Comparison of ENCODE assay signal across 11 mouse cellular contexts in the genomic region with DNA sequence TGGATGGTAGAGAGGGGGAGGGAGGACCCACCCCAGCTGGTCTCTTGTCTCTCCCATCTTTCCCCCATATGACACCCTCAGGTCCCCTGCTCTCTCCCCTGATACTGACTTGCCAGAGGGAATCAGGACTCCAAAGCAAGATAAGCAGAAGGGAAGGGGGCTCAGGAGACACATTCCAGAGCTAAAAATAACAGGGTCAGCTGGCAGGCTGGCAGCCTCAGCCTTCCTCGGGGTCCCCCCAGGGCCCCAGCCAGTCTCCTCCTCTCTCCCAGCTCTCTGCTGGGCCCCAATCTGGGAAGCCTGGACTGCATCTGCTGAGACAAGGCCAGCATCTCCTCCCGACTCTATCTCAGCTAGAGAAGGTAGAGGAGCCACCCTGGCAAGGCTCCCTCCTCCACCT.
DNase-seq lines count a peak whose midpoint lies in the region; ATAC-seq and TF ChIP-seq lines count a peak whose summit lies in the region.
"Had no signal": no experiment of that assay in that cellular context is flagged by ENCODE, and none has a peak within 500 bp of the region (broad histone marks: within the 10 kb centered on the region; RNA-seq: fewer than 3 reads in every experiment).

No protein-coding gene starts in this region.

- no peak for TF ChIP-seq CTCF in stomach, postnatal 0 days (IDR thresholded peaks at IDR 0.05; ENCODE audit: low read depth)

- H3K9ac ChIP-seq in heart, embryonic 11.5 days (ENCODE audit: low read depth, low read length), result peak overlapping the region; percentile 29
- H3K9ac ChIP-seq in hindbrain, embryonic 14.5 days, result no peak overlapping the region
- peak overlapping the region; percentile 31; the same call in 1 of the 2 replicates for H3K9ac ChIP-seq in stomach, postnatal 0 days (ENCODE audit: low read length)
- H3K9ac ChIP-seq: limb, embryonic 12.5 days had no signal

- peak; percentile 49; the same call in 1 of the 2 replicates for ATAC-seq in heart, embryonic 11.5 days (replicated peaks; ENCODE audit: insufficient number of reproducible peaks, low FRiP score, low TSS enrichment)
- no peak for ATAC-seq in hindbrain, embryonic 14.5 days (ENCODE audit: low FRiP score)
- ATAC-seq in stomach, postnatal 0 days (ENCODE audit: low FRiP score, low TSS enrichment), result no peak

- H3K27ac ChIP-seq in heart, embryonic 11.5 days (ENCODE audit: low read depth, low read length), result peak overlapping the region; percentile 96
- peak overlapping the region; percentile 92 for H3K27ac ChIP-seq in hindbrain, embryonic 14.5 days
- no peak overlapping the region for H3K27ac ChIP-seq in stomach, postnatal 0 days (replicated peaks)
- H3K27ac ChIP-seq: macrophage had no signal

- no peak for DNase-seq in heart, adult 9 months (ENCODE audit: low spot score in 2 of 2)
- DNase-seq in retina, postnatal 1 day, result peak; percentile 40
- DNase-seq in retina, embryonic 14.5 days (ENCODE audit: low spot score), result no peak
- no peak for DNase-seq in hindbrain, embryonic 14.5 days (ENCODE audit: low spot score)
- DNase-seq in stomach, postnatal 0 days (ENCODE audit: low spot score), result no peak
- DNase-seq in layer of hippocampus, postnatal 36 days, result no peak
- no peak for DNase-seq in ovary, postnatal 14 days (ENCODE audit: low spot score)
- DNase-seq: kidney, postnatal 36 days had no signal

- H3K4me1 ChIP-seq in heart, embryonic 11.5 days (ENCODE audit: control insufficient read depth, insufficient read depth, low read length), result peaks cover 47% of the 10 kb centered on the region
- peaks cover 66% of the 10 kb centered on the region for H3K4me1 ChIP-seq in hindbrain, embryonic 14.5 days (replicated peaks; ENCODE audit: control insufficient read depth, insufficient read depth, low read length)
- H3K4me1 ChIP-seq in stomach, postnatal 0 days (replicated peaks; ENCODE audit: control insufficient read depth, insufficient read depth), result 0 out of 2 replicates have a peak, but pooled peaks cover 3% of the 10 kb centered on the region

- 0% methylated on average over 2 of the region's 2 CpGs for WGBS in heart, embryonic 11.5 days (ENCODE audit: insufficient replicate concordance)
- WGBS in hindbrain, embryonic 14.5 days, result 35% methylated on average over 2 of the region's 2 CpGs
- WGBS in stomach, postnatal 0 days, result 31% methylated on average over 2 of the region's 2 CpGs

- H3K27me3 ChIP-seq in heart, embryonic 11.5 days (ENCODE audit: control insufficient read depth, insufficient read depth, low read length), result no peaks in the 10 kb centered on the region
- H3K27me3 ChIP-seq in hindbrain, embryonic 14.5 days (ENCODE audit: control insufficient read depth, insufficient read depth, low read length), result no peaks in the 10 kb centered on the region
- no peaks in the 10 kb centered on the region for H3K27me3 ChIP-seq in stomach, postnatal 0 days (ENCODE audit: control insufficient read depth, insufficient read depth, low read length)
- H3K27me3 ChIP-seq: limb, embryonic 12.5 days had no signal

- no peak overlapping the region for H3K4me3 ChIP-seq in heart, embryonic 11.5 days (ENCODE audit: low read depth, low read length)
- no peak overlapping the region for H3K4me3 ChIP-seq in hindbrain, embryonic 14.5 days (replicated peaks; ENCODE audit: low read length)
- H3K4me3 ChIP-seq in stomach, postnatal 0 days (ENCODE audit: low read depth, low read length), result no peak overlapping the region
- H3K4me3 ChIP-seq: limb, embryonic 12.5 days had no signal

- peak overlapping the region; percentile 34 for H3K4me2 ChIP-seq in heart, embryonic 11.5 days
- no peak overlapping the region for H3K4me2 ChIP-seq in hindbrain, embryonic 14.5 days (replicated peaks)
- no peak overlapping the region for H3K4me2 ChIP-seq in stomach, postnatal 0 days (replicated peaks; ENCODE audit: low read depth)
- H3K4me2 ChIP-seq: limb, embryonic 12.5 days had no signal

- no peaks in the 10 kb centered on the region for H3K36me3 ChIP-seq in heart, embryonic 11.5 days (ENCODE audit: control insufficient read depth, insufficient read depth, low read length)
- no peaks in the 10 kb centered on the region for H3K36me3 ChIP-seq in hindbrain, embryonic 14.5 days (replicated peaks; ENCODE audit: control insufficient read depth, insufficient read depth)
- H3K36me3 ChIP-seq in stomach, postnatal 0 days (ENCODE audit: control insufficient read depth, insufficient read depth, low read length), result no peaks in the 10 kb centered on the region
- H3K36me3 ChIP-seq: limb, embryonic 12.5 days had no signal

- no peak for TF ChIP-seq EP300 in stomach, postnatal 0 days (optimal IDR thresholded peaks at IDR 0.05)

- no peaks in the 10 kb centered on the region for H3K9me3 ChIP-seq in heart, embryonic 11.5 days (replicated peaks; ENCODE audit: control insufficient read depth, low read length)
- no peaks in the 10 kb centered on the region for H3K9me3 ChIP-seq in hindbrain, embryonic 14.5 days (ENCODE audit: control insufficient read depth, low read length)
- H3K9me3 ChIP-seq in stomach, postnatal 0 days (ENCODE audit: control insufficient read depth, low read length), result no peaks in the 10 kb centered on the region
- H3K9me3 ChIP-seq: limb, embryonic 12.5 days had no signal
